Mouse (Mus musculus): ENCODE measurements at regions not wholly inside any gene's neighbourhood (a gene's known extent, or its start where the extent isn't known, plus 50 kb on each side); places are given as distances from the start of the nearest gene placed in this dataset.

GRCm38 (mm10) chr16:78199252-78199651 is 102.0 kb upstream of the Cxadr start:
- no peak for TF ChIP-seq CTCF (IDR thresholded peaks at IDR 0.05; ENCODE audit: insufficient read depth, low read length)
- TF ChIP-seq POLR2A (IDR thresholded peaks at IDR 0.05; ENCODE audit: borderline replicate concordance, extremely low read depth, low read depth, low read length), result no peak

Data from lung, adult 2 months (tissue).